Mouse (Mus musculus): Measurements from ENCODE around the gene Cep55. TPM values are rescaled to one million over a fixed set of nuclear protein-coding genes. Genes with fewer than 3 reads are reported as not detected.
A peak's percentile ranks its signal among the peaks of the same experiment; 100 is the strongest.

Gene Cep55
- polyA plus RNA-seq, 1 experiment from 2014 or later = 30.3 TPM

DNA sequence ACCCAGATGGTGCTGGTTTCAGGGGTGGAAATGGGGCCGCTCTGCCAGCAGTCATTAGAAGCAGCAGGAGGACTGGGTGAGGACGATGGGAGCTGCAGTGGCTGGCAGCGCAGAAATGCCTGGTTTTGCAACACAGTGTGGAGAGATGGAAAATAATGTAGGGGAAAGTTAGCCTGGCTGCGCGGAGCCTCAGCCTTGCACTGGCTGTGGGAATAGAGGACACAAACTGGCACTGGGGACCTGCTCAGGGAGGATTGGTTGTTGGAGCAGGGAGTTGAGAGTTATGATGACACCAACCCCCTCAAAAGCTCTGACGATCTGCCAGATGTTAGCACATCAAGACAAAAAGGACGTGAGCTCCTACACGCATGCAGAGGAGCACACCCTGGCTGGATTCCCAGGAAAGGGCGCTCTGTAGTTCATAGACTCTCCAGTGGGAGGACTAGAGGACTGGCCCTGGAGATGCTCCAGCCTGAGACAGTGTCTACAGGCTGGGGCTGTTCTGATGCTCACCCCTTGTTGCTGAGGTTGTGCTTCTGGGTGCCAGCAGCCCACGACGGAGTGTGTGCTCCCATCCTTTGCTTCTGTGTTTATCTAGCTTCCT is 32.2 kb downstream of the Cep55 start:
- H3K9ac ChIP-seq (replicated peaks; ENCODE audit: low read length) = no peak overlapping the region
- WGBS = 52% methylated on average over 11 of the region's 11 CpGs
- no peaks in the 10 kb centered on the region for H3K9me3 ChIP-seq (ENCODE audit: low read length)
- no peaks in the 10 kb centered on the region for H3K36me3 ChIP-seq (ENCODE audit: insufficient read depth, low read length)
- H3K4me3 ChIP-seq (ENCODE audit: low read length) = no peak overlapping the region
- no peak overlapping the region for H3K27ac ChIP-seq (ENCODE audit: low read length)
- H3K4me2 ChIP-seq (replicated peaks; ENCODE audit: low read depth, low read length) = no peak overlapping the region
- no peaks in the 10 kb centered on the region for H3K27me3 ChIP-seq (ENCODE audit: insufficient read depth, low read length)
- H3K4me1 ChIP-seq (ENCODE audit: insufficient read depth, low read length) = peaks cover 8% of the 10 kb centered on the region; the same call in 1 of the 2 replicates
- peak; percentile 84 for ATAC-seq (ENCODE audit: low FRiP score, low TSS enrichment)

DNA sequence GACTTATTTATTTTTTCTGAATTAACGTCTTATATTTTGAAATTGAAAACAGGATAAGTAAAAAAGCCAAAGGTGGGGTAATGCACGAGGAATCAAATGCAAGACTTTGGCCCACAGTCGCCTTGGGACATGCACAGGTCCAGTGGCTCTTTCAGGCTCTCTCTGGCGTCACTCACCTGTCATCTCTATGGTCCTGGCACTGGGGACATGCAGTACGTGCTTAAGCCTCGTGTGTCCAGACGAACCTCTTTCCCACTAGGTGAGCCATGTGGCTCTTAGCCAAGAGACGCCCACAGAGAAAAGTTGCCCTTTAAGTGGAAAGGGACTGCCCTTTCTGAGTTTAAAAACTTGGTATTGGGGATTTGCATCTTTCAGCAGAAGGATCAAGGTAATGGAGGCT is 34.5 kb downstream of the Cep55 start:
- H3K27ac ChIP-seq (ENCODE audit: low read length) = no peak overlapping the region
- no peak overlapping the region for H3K4me2 ChIP-seq (replicated peaks; ENCODE audit: low read depth, low read length)
- no peak overlapping the region for H3K4me3 ChIP-seq (ENCODE audit: low read length)
- no peak for ATAC-seq (ENCODE audit: low FRiP score, low TSS enrichment)
- H3K9ac ChIP-seq (replicated peaks; ENCODE audit: low read length) = no peak overlapping the region
- WGBS = 85% methylated on average over 8 of the region's 8 CpGs
- H3K4me1 ChIP-seq (ENCODE audit: insufficient read depth, low read length) = peaks cover 9% of the 10 kb centered on the region; the same call in 1 of the 2 replicates
- no peaks in the 10 kb centered on the region for H3K9me3 ChIP-seq (ENCODE audit: low read length)
- H3K27me3 ChIP-seq (ENCODE audit: insufficient read depth, low read length) = peaks cover 5% of the 10 kb centered on the region; the same call in 1 of the 2 replicates
- H3K36me3 ChIP-seq (ENCODE audit: insufficient read depth, low read length) = no peaks in the 10 kb centered on the region

DNA sequence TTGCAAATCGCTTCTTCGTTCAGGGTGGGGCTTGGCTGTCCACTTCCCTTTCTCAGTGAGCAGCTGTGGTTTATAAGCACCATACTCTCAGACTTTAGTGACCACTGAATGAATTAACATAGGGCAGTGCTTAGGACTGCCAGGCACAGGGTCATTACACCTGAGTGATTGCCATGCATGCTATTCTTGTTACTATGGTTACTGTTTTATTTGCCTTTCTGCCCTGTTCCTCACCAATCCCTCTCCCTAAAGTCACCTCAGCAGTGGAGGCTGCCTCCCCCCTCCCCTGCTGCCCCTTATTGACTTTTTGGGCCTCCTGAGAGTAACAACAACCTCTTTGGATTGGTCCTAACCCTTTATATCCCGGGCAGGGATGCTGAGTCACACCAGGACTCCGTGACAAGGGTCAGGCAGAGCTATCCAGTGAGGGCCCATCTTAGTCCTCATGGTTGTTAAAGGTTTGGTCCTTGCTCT is 36.7 kb downstream of the Cep55 start:
- Histone ChIP-seq H3K27me3 (ENCODE audit: insufficient read depth, low read length) (peaks cover 14% of the 10 kb centered on the region), H3K27ac (ENCODE audit: low read length) (no peak overlapping the region), H3K9me3 (ENCODE audit: low read length) (no peaks in the 10 kb centered on the region), H3K4me1 (ENCODE audit: insufficient read depth, low read length) (peaks cover 18% of the 10 kb centered on the region), H3K36me3 (ENCODE audit: insufficient read depth, low read length) (no peaks in the 10 kb centered on the region), H3K9ac (replicated peaks; ENCODE audit: low read length) (no peak overlapping the region), H3K4me3 (ENCODE audit: low read length) (no peak overlapping the region), H3K4me2 (replicated peaks; ENCODE audit: low read depth, low read length) (no peak overlapping the region)
- 24% methylated on average over 4 of the region's 4 CpGs for WGBS
- peak; percentile 84 for ATAC-seq (ENCODE audit: low FRiP score, low TSS enrichment)

DNA sequence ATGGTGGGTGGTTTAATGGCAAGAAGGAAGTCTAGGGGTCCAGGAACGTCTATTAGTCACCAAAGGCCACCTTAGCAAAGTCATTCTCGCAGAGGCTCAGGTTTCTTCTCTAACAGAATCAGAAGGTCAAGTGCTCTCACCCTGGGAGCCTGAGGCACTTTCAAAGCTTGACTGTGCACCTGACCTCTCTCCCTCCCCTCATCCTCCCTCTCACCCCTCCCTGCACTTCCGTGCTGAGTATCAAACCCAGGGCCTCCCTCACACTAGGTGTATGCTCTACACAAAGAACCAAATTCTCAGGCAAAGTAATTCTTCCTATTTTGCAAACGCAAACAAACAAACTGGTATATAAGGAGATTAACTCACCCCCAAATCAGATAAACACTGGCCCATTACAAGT is 41.4 kb downstream of the Cep55 start:
- Histone ChIP-seq H3K4me3 (ENCODE audit: low read length) (no peak overlapping the region), H3K27me3 (ENCODE audit: insufficient read depth, low read length) (peaks cover 45% of the 10 kb centered on the region), H3K4me2 (replicated peaks; ENCODE audit: low read depth, low read length) (peak overlapping the region; percentile 58; the same call in 1 of the 2 replicates), H3K9me3 (ENCODE audit: low read length) (no peaks in the 10 kb centered on the region), H3K9ac (replicated peaks; ENCODE audit: low read length) (no peak overlapping the region), H3K36me3 (ENCODE audit: insufficient read depth, low read length) (no peaks in the 10 kb centered on the region), H3K27ac (ENCODE audit: low read length) (no peak overlapping the region), H3K4me1 (ENCODE audit: insufficient read depth, low read length) (peaks cover 33% of the 10 kb centered on the region)
- ATAC-seq (ENCODE audit: low FRiP score, low TSS enrichment) = peak; percentile 58
- WGBS = 5% methylated on average over 4 of the region's 4 CpGs

DNA sequence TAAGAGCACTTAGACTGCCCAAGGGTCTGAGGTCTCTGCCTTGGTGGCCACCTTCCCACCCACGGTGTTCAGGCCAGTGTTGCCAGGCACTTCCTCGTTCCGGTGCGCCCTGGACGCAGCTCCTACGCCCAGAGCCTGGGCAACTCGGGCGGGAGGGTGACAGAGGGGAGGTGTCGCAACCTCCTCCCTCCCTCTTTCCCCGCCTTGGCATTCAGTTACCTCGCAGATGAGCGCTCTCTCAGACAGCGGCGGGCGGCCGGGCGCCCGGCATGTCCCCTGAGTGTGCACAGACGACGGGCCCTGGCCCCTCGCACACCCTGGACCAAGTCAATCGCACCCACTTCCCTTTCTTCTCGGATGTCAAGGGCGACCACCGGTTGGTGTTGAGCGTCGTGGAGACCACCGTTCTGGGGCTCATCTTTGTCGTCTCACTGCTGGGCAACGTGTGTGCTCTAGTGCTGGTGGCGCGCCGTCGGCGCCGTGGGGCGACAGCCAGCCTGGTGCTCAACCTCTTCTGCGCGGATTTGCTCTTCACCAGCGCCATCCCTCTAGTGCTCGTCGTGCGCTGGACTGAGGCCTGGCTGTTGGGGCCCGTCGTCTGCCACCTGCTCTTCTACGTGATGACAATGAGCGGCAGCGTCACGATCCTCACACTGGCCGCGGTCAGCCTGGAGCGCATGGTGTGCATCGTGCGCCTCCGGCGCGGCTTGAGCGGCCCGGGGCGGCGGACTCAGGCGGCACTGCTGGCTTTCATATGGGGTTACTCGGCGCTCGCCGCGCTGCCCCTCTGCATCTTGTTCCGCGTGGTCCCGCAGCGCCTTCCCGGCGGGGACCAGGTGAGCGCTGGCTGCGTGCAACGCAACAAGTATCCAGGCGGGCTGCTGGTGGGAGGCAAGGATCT is 42.3 kb downstream of the Cep55 start, which contains the start of gene Ffar4:
Gene Ffar4 (plus strand): TSS at position 214 of the 901 bp plus-strand sequence.
- H3K9me3 ChIP-seq (ENCODE audit: low read length) = no peaks in the 10 kb centered on the region
- under 1% methylated on average over 77 of the region's 77 CpGs for WGBS
- H3K36me3 ChIP-seq (ENCODE audit: insufficient read depth, low read length) = no peaks in the 10 kb centered on the region
- peak; percentile 68 for ATAC-seq (ENCODE audit: low FRiP score, low TSS enrichment)
- H3K27me3 ChIP-seq (ENCODE audit: insufficient read depth, low read length) = peaks cover 45% of the 10 kb centered on the region
- H3K4me2 ChIP-seq (replicated peaks; ENCODE audit: low read depth, low read length) = peak within 1 kb of the TSS; percentile 58
- peak within 1 kb of the TSS; percentile 41 for H3K4me3 ChIP-seq (ENCODE audit: low read length)
- no peak within 1 kb of the TSS for H3K27ac ChIP-seq (ENCODE audit: low read length)
- H3K4me1 ChIP-seq (ENCODE audit: insufficient read depth, low read length) = peaks cover 25% of the 10 kb centered on the region
- 0 out of 2 replicates have a peak within 1 kb of the TSS, but pooled peaks have one; percentile 38 for H3K9ac ChIP-seq (replicated peaks; ENCODE audit: low read length)

DNA sequence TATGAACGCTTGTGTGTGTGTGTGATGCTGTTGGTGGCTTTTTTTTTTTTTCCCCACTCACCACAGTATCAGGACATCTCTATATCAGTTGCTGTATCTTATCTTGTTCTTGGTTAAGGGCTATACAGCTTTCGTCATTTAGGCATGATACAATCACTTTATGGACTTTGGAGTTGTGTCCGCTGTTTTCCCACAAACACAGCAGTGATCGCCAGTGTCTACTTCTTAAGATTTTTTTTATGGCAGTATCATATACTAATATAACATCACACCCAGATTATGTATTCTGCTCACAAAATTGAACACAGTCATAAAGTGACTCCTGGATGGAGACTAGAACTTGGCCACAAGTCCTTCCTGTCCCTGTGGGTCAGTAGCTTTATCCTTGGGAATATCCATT is 53.1 kb downstream of the Cep55 start:
- ATAC-seq (ENCODE audit: low FRiP score, low TSS enrichment) = no peak
- Histone ChIP-seq H3K9me3 (ENCODE audit: low read length) (no peaks in the 10 kb centered on the region), H3K4me2 (replicated peaks; ENCODE audit: low read depth, low read length) (no peak overlapping the region), H3K4me3 (ENCODE audit: low read length) (no peak overlapping the region), H3K36me3 (ENCODE audit: insufficient read depth, low read length) (no peaks in the 10 kb centered on the region), H3K27ac (ENCODE audit: low read length) (no peak overlapping the region), H3K9ac (replicated peaks; ENCODE audit: low read length) (no peak overlapping the region), H3K4me1 (ENCODE audit: insufficient read depth, low read length) (no peaks in the 10 kb centered on the region), H3K27me3 (ENCODE audit: insufficient read depth, low read length) (no peaks in the 10 kb centered on the region)
- 93% methylated on average over 4 of the region's 4 CpGs for WGBS

DNA sequence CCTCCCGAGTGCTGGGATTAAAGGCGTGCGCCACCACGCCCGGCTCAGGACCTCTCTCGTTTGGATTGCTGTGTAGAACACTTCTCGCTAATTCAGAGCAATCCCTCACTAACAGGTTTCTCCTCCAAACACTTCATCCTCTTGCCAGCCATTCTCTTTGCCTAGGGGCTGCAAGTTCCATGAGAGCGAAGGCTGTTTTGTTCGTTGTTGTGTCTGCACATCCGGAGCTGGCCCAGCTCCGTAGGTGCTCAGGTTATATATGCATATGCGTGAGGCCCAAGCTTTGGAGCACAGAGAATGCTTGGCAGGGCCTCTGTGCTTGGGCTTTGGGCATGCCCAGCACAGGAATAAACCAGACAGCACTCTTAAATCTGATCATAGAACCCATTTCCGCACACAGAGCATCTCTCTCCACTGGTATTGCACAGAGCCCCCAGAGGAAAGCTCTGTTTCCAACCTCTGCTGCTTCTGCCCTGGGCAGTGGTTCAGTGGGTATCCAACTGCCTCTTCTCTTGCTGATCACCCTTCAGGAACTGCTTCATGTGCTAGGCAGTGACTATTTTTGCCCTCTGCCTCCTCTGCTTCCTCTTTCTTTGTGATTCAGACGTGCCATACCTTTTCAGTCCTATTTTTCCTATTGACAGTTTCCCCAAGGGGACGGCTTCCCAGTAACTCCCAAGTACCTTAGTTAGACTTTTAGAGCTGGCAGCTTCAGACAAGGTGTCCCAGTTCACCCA is 54.9 kb downstream of the Cep55 start:
- 89% methylated on average over 15 of the region's 15 CpGs for WGBS
- H3K4me1 ChIP-seq (ENCODE audit: insufficient read depth, low read length) = no peaks in the 10 kb centered on the region
- no peaks in the 10 kb centered on the region for H3K27me3 ChIP-seq (ENCODE audit: insufficient read depth, low read length)
- H3K4me2 ChIP-seq (replicated peaks; ENCODE audit: low read depth, low read length) = no peak overlapping the region
- H3K9me3 ChIP-seq (ENCODE audit: low read length) = no peaks in the 10 kb centered on the region
- H3K27ac ChIP-seq (ENCODE audit: low read length) = no peak overlapping the region
- H3K36me3 ChIP-seq (ENCODE audit: insufficient read depth, low read length) = no peaks in the 10 kb centered on the region
- no peak overlapping the region for H3K9ac ChIP-seq (replicated peaks; ENCODE audit: low read length)
- no peak overlapping the region for H3K4me3 ChIP-seq (ENCODE audit: low read length)
- no peak for ATAC-seq (ENCODE audit: low FRiP score, low TSS enrichment)

DNA sequence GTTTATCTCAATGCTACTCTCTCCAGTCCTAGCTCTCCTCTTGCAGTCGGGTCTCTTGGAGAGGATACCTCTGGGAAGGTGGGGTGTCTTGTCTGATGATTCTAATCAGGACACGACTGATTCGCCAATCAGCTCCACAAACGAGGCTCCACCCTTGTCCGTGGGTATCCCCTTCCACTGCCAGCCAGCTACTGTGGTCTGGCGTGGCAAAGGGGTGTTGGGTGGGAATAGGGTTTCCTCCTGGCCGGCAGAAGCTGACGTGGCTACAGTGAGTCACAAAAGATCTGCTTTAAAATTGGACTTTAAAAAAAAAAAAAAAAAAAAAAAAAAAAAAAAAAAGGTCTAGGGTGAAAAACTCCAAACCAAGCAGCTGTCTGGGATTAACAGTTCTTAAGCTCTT is 56.2 kb downstream of the Cep55 start:
- Histone ChIP-seq H3K4me1 (ENCODE audit: insufficient read depth, low read length) (no peaks in the 10 kb centered on the region), H3K9ac (replicated peaks; ENCODE audit: low read length) (no peak overlapping the region), H3K27ac (ENCODE audit: low read length) (no peak overlapping the region), H3K4me3 (ENCODE audit: low read length) (no peak overlapping the region), H3K4me2 (replicated peaks; ENCODE audit: low read depth, low read length) (no peak overlapping the region), H3K9me3 (ENCODE audit: low read length) (no peaks in the 10 kb centered on the region), H3K36me3 (ENCODE audit: insufficient read depth, low read length) (no peaks in the 10 kb centered on the region), H3K27me3 (ENCODE audit: insufficient read depth, low read length) (no peaks in the 10 kb centered on the region)
- WGBS = 87% methylated on average over 8 of the region's 8 CpGs
- no peak for ATAC-seq (ENCODE audit: low FRiP score, low TSS enrichment)

DNA sequence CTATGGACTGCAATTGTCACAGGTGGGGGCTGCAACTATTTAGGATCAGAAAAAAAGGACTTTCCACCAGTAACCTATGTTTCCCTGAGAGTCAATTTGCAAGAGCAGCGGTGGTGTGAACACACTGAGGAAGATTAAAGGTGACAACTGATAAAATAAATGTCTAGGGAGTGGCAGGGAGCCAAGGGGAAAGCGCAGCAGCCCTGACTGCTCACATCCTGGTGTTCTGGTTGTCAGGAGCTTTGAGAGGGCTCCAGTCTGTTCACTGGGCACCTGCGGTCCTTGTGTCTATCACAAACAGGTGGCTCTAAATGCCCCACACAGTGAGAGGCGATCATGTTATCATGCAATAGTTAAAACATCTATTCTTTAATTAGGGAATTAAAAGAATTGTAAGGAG is 57.8 kb downstream of the Cep55 start:
- Histone ChIP-seq H3K9ac (replicated peaks; ENCODE audit: low read length) (no peak overlapping the region), H3K4me2 (replicated peaks; ENCODE audit: low read depth, low read length) (no peak overlapping the region), H3K36me3 (ENCODE audit: insufficient read depth, low read length) (no peaks in the 10 kb centered on the region), H3K4me3 (ENCODE audit: low read length) (no peak overlapping the region), H3K9me3 (ENCODE audit: low read length) (no peaks in the 10 kb centered on the region), H3K27ac (ENCODE audit: low read length) (no peak overlapping the region), H3K27me3 (ENCODE audit: insufficient read depth, low read length) (no peaks in the 10 kb centered on the region), H3K4me1 (ENCODE audit: insufficient read depth, low read length) (no peaks in the 10 kb centered on the region)
- WGBS = 48% methylated on average over 4 of the region's 4 CpGs
- no peak for ATAC-seq (ENCODE audit: low FRiP score, low TSS enrichment)

Measured in kidney, embryonic 16.5 days (tissue).